Mouse (Mus musculus): ENCODE results near the gene Jtb.

- TF ChIP-seq GATA1 (IDR thresholded peaks at IDR 0.05; ENCODE audit: low read length) (no peak), TAL1 (IDR thresholded peaks at IDR 0.05; ENCODE audit: low read length) (no peak)
Observed at GRCm38 (mm10) chr3:90266901-90267775, 35.7 kb downstream of the Jtb start.

Measured in erythroblast, embryonic 14.5 days (primary cell).